Mouse (Mus musculus) CD4-positive helper T cell, adult 2 months (primary cell): Measurements from ENCODE around the gene Cartpt.
"Not testable (repeated sequence)": the region's sequence is repeated elsewhere in the genome, so short reads cannot be mapped to it uniquely, and the experiment has no call there.

Experiments used
- DNase-seq: peaks from one replicate; pipeline ENCODE4 v3.0.0-alpha.2; 2012; ENCODE audit warnings: low read depth, missing footprints, low spot score

Gene Cartpt

DNA sequence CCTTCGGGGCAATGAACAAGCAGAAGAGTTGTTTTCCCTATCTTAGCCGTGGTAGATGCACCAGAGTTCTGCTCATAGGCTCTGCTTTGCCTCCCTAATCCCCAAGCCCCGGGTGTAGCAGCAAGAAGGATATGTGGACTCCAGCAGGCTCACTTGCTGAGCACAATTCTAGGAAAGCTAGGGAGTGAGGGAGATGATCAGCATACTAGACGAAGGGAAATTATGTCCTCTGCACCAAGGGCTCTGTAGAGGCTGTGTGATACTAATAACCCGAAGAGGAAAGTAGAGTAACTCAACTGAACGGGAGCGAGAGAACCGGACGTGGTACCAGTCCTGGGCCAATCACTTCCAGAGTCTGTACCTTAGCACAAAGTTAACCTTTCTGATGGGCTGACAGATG, at the start of gene Cartpt:
TSS of gene Cartpt (minus strand) at position 127 of the 400 bp plus-strand sequence.
- no peak for DNase-seq

DNA sequence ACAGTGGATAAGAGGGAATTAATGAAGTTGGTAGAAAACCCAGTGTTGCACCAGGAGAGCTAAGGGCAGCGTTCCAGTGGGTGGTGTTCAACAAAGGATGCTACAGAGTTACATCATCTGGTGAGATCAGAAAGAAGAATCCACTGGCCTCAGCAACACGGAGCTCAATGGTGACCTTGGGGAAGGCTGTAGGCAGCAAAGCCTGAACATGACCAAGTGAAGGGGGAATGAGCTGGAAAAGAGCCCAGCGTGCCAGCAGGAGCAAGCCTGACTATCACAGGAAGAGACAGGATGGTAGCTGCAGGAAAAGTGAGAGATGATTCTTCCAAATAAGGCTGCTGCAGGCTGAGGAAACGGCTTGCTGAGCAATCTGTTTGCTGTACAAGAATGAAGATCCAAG, 46.5 kb upstream of the Cartpt start:
- no peak for DNase-seq

DNA sequence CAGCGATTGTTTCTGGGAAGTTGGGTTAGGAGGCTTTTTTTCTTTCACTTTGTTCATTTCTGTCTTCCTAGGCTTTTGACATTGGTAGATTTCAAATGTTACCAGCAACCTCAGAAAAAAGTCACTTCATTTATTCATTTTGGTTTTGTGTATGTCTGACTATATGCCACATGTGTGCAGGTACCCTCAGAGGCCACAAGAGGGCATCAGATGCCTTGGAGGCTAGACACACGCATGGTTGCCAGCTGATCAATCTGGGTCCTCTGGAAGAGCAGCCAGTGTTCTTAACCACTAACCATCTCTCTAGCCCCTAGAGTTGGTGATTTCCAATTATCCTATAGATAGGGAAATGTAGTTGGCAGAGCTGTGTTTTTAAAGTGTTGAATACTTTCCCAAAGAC, 42.6 kb upstream of the Cartpt start:
- no peak for DNase-seq

DNA sequence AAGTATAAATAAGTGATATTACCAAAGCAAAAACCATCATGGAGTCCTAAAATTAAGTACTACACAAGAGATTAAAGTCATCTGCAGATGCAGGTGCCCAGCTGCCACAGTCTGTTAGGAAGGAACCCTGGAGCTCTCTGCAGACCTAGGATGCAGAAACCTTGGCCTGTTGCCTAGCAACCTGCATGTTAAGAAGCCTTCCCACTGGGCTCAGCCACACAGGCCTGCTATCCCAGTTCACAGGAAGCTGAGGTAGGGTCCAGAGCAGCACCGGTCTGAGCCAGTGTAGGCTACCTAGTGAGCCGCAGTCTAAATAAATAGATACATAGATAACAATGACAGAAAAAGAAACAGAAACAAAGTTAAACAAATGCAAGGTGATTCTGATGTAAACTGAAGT, 39.7 kb upstream of the Cartpt start:
- DNase-seq: no peak

DNA sequence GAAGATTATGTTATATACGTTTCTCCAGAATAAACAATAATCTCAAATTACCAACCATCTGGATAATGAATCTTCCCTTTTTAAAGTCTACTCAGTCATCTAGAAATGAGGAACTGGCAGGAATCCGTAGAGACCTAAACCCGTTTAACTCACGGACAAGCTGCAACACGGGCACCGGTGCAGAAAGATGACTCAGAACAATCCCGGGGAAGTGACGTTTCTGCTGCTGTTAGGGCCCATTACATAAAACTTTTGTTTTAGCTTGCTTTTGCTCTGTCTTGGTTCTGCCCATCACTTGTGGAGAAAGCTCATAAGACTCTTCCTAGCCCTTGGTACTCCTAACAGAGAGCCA, 38.4 kb upstream of the Cartpt start:
- no peak for DNase-seq

DNA sequence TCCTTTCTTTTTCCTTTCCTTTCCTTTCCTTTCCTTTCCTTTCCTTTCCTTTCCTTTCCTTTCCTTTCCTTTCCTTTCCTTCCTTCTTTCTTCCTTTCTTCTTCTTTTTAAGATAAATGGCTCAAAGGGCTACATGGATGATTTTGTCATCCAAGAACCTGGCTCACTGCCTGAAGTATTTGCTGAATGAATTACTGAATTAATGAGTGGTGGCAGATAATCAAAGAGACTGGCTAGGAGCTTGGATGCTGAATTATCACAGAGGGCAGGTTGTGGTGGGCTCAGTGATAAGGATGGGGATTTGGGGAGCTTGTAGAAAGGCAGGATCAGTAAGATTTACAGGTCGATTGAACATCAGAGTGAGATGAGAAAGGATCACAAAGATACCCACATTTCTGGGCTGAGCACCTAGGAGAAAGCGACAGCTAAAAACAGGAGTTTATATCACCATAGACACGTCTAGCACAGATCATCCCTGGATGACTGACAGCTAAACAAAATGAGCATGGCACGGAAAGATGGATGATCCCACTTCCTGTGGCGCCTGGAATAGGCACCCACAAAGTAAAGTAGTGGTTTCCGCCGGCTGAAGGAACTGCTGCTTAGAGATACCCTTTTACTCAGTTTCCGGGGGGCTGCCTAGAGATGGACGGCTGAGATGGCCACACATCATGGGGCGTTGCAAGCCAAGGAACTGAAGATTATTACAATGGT, 37.9 kb upstream of the Cartpt start:
- no peak for DNase-seq

DNA sequence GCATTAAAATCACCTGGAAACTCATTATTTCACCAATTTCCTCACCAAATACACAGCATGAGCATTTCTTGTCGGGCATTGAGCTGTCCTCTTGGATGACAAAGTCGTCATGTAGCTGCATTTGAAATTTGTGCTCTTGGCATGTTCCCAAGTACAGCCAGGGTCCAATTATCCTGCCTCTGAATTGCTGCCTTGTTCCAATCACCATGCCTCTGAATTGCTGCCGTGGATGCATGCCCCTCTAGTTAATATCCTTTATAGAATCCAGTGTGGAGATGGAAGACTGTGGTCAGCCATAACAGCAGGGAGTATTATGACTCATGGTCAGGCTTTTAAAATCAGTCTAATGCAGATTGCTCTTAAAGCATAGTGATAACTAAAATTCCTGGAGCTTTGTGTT, 36.9 kb upstream of the Cartpt start:
- no peak for DNase-seq

DNA sequence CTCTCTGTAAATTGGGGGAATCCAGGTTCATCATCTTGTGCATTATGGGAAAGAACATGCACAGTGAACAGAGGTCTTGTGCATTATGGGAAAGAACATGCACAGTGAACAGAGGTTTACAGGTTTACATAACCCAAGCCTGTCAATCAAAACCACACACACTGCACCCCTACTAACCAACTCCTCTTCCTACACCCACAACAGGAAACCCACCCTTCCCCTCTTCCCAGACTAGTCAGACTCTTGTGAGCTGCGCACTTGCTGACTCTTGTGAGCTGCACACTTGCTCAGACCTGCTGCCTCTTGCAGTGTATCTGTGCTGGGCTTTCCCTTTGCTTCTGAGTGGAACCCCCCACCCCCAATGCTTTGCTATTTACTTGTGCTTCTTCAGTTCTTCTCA, 31.5 kb upstream of the Cartpt start:
- DNase-seq: peak; percentile 32

DNA sequence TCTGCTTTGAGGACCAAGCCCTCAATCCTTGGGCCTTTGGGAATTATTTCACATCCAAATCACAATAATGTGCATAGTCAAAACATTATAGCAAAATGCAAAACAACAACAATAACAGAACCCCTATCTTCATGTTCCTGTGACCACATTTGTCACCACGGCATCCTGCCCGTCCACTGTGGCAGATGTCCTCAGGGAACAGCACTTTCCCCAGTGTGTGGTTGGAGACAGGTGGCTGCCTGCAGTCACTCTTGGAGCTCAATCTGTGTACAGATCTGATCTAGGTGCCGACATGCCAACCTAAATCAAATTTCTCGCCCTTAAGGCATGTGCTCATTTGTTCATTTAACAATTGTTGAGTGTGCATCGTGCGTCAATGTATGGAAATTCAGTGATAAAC, 30.6 kb upstream of the Cartpt start:
- no peak for DNase-seq

DNA sequence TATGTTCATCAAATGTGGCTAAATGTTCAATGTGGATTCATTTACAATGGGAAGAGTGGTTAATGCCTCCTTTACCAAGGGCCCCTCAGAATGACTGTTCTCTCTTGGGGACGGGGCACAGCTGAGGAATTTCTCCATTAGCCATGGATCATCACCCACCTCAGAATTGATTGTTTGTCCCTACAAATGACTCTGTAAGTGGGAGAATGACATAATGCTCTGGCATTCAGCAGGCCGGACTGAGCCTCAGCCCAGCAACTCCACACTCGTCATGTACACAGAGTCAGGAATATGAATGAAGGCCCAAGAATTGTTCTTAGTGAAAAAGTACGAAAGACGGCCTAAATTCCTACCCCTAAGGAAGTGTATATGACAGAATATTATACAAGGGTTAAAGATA, 25.4 kb upstream of the Cartpt start:
- DNase-seq: no peak

DNA sequence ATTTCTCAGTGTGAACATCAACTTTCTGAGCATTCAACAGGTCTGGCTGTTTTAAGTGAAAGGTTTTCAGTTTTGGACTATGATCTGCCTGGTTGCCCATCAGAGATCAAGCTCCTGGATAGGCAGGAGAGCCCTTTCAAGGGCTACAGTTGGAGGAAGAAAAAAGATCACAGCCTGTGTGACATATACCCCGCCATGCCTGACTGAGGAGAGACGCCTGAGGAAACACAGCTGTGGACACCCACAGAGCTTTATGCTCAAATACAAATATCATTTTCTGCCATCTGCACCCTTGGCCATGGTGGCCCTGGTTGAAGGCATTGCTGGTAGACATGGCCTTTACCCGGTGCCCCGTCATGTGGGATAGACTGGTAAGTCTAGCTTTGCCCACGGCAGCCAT, 14.7 kb upstream of the Cartpt start:
- DNase-seq: no peak

DNA sequence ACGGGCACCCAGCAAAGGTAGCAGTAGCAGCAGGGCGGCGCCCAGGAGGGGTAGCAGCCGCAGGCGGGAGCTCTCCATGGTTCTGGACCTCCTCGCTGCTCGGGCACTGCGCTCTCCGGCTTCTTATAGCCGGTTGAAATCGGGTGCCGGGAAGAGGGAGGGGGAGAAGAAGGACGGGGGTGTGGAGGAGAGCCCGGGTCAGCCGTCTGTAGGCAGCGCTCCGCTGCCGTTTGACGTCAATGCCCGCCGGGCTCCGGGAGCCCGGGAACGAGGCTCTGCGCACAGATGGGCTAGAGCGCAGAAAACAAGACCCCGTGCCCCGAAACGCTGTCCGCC, 366 bp downstream of the Cartpt start:
- DNase-seq: peak; percentile 7

DNA sequence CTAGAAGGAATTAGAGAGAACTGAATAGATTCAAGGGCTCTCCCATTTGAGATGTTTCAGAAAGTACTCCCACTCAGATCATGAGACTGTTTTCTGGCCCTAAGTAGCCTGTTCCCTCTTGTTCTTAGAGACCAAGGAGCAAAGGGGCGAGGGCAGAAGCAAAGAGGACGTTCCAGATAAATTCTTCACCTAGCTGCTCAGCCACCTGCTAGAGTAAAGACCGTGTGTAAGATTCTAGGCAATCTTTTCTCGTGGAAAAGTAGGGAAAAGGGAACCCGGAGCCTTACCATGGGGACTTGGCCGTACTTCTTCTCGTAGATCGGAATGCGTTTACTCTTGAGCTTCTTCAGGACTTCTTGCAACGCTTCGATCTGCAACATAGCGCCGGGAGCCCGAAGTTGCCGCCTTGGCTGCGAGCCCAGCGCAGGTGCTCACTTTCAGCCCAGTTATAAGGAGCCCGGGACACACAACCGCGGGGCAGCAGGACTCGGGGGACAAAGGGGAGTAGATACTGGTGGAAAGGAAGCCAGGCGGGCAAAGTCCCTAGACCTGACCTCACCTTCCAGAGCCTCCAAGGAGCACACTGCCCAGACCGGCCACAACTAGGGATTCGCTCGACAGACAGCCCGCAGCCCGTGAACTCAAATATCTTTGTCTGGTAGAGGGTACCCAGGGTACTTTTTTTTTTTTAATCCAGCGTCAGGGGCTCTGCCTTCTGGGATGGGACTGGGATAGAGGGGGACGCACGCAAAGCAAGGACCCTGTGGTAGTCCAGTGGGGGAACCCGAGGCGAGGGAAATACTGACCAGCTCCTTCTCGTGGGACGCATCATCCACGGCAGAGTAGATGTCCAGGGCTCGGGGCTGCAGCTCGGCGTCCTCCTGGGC, 978 bp downstream of the Cartpt start:
- no peak for DNase-seq

DNA sequence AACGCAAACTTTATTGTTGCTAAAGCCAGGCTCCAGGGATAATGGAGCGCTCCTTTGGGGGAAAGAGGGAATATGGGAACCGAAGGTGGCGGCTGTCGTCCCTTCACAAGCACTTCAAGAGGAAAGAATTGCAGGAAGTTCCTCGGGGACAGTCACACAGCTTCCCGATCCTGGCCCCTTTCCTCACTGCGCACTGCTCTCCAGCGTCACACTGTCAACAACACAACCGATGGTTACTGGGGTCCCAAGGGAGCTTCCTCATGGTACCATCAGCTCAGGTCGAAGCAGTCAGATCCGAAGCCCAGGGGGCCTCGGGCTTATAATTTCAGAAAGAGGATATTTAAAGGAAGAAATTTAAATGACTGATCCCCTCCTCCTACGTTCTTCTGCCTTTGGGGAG, 2.1 kb downstream of the Cartpt start:
- no peak for DNase-seq

DNA sequence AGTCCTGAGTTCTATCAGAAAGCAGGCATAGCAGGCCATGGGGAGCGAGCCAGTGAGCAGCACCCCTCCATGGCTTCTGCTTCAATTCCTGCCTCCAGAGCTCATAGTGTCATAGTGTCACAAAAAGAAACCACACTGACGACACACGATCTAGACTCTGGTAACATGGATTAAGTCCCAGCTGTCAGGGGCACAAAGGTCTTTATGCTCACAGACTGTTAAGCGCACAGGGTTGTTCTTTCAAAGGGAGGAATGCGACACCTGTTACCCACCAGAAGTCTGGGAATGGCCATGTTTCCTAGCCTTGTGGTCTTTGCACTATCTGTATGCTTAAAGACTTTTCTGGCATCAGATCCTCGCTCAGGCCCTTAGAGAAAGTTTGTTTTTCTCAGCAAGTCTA, 15.3 kb downstream of the Cartpt start:
- DNase-seq: no peak

DNA sequence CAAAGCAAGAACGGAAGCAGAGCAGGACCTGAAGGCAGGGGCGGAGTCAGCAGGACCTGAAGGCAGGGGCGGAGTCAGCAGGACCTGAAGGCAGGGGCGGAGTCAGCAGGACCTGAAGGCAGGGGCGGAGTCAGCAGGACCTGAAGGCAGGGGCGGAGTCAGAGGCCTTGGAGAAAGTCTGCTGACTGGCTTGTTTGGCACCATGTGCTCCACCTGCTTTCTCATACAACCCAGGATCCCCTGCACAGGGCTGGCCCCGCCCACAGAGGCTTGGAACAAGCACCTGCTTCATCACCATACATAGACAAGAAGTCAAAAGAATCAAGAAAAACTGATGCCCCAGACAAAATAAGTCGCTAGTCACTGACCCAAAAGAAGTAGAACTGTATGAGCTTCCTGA, 19.1 kb downstream of the Cartpt start:
- DNase-seq: not testable (repeated sequence)

DNA sequence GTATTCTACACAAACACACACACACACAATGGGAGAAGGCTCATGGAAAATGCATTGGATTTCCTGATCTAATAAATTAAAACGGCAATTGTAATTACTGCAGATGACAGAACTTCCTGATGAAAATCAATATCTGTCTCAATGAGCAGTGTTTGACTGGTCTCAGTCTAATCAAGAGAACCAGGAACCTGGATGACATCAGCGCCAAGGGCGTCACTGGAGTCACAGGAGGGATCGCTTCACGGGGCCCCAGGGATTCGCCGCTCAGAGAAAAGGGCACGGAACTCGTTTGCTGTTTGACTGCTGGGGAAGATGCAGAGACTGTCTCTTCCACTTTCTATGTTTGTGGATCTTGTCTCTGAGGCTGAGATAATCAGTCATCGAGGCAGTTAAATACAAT, 21.2 kb downstream of the Cartpt start:
- no peak for DNase-seq

DNA sequence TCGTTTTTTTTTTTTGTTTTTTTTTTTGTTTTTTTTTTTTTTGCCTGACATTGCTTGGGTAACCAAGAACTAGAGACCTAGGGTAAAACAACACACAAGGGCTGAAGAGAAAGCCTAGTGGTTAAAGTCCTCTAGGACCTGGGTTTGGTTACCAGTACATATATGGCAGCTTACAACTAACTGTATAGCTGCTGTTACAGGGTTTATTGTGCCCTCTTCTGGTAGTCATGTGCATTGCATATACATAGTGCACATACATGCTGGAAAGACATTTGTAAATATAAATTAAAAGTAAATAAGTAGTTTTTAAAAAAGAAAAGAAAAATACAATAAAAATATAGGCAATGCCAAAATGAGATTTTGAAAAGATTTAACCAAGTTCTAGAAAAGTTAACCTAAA, 28.8 kb downstream of the Cartpt start:
- no peak for DNase-seq

DNA sequence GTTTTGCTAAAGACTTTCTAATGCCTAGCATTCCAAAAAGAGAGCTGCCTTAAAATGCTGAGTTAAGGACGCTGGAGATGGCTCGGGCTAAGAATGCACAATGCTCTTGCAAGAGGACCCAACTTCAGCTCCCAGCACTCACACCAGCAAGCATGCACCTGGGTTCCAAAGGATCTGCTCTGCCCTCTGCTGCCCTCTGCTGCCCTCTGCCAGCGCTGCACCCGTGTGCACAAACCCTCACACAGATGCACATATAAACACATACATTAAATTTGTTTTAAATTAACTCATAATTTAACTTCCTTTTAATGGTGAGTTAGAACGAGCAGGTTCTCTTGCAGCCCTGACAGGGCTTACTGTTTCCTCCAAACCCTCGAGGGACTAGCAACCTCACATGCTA, 32.5 kb downstream of the Cartpt start:
- DNase-seq: no peak

DNA sequence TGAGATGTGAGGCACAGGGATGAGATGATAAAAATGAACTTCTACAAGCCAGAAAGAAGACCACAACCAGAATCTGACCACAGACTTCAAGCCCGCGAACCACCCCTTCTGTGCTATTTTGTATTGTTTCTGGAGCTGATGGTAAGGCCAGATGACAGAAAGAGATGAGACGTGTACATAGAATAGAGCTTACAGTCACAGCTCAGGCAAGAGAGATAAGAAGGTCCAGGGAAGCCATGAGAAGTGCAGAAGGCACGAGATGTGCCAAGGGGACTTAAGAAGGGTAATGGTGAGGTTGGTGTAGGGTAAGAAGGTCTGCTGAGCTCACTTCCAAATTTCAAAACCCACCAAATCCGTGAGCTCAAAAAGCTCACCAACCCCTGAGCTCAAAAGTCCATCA, 36.6 kb downstream of the Cartpt start:
- DNase-seq: no peak

DNA sequence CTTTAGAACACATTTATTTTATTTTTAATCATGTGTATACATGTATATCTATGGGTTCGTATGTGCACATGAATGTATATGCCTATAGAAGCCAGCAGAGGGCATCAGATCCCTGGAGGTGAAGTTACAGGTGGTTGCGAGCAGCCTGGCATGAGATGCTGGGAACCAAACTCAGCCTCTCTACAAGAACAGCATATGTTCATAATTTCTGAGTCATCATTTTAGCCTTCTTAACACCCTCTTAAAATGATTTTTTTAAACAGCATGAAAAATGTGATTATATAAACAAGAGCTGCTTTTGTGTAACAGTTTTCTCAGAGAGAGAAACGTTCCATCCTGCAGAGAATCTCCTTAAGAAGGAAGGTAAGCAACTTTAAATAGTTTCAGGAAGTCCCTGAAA, 40.2 kb downstream of the Cartpt start:
- DNase-seq: no peak

DNA sequence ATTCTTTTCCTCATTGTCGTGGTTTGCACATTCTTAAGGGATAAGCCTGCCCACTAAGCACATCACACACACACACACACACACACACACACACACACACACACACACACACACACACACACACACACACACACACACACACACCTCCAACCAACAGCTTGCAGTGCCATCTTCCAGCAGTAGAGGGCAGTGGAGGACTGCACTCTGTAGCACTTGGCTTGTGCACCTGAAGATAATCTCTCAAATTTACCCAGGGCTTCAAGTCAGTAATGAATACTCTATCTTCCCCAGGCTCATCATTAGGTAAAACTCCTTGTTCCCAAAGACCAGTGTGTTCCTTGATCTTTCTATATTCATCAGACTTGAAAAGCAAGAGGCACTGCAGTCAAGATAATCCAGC, 41.8 kb downstream of the Cartpt start:
- DNase-seq: peak; percentile 56

DNA sequence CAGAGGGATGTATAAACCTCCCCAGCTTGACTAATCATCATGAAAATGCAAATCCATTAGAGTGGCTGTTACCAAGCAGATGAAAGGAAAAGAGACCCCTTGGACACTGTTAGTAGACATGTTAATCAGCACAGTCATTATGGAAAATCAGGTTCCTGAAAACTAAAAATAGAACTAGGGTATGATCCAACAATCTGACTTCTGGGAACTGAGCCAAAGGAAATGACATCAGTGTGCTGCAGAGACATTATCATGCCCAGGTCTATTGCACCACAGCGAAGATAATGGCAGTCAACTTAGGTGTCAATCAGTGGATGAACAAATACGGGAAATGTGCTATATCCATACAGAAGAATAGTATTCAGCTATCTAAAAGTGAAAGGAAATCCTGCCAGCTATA, 43.0 kb downstream of the Cartpt start:
- DNase-seq: no peak
